Comparison of ENCODE assay signal across 16 mouse cellular contexts in genomic region chr13:41251232-41251631, GRCm38 (mm10). TPM values are rescaled to one million over a fixed set of nuclear protein-coding genes. Genes with fewer than 3 reads are reported as not detected.
DNase-seq lines count a peak whose midpoint lies in the region; ATAC-seq and TF ChIP-seq lines count a peak whose summit lies in the region.
"Not testable (repeated sequence)": the region's sequence is repeated elsewhere in the genome, so short reads cannot be mapped to it uniquely, and the experiment has no call there.
"Had no signal": no experiment of that assay in that cellular context is flagged by ENCODE, and none has a peak within 500 bp of the region (broad histone marks: within the 10 kb centered on the region; RNA-seq: fewer than 3 reads in every experiment).

No protein-coding gene starts in this region.

- H3K4me1 ChIP-seq in embryonic facial prominence, embryonic 14.5 days (ENCODE audit: control insufficient read depth, insufficient read depth, low read length); lung, embryonic 14.5 days (ENCODE audit: insufficient read depth); stomach, embryonic 15.5 days: not testable (repeated sequence)
- peaks cover 11% of the 10 kb centered on the region; the same call in 1 of the 2 replicates for H3K4me1 ChIP-seq in hindbrain, postnatal 0 days (ENCODE audit: insufficient read depth, low read length)
- peaks cover 14% of the 10 kb centered on the region for H3K4me1 ChIP-seq in limb, embryonic 13.5 days
- H3K4me1 ChIP-seq in midbrain, embryonic 16.5 days (ENCODE audit: control insufficient read depth, insufficient read depth, low read length), result peaks cover 13% of the 10 kb centered on the region

- not testable (repeated sequence) for DNase-seq in embryonic facial prominence, embryonic 14.5 days (ENCODE audit: low spot score); hindbrain, postnatal 0 days (ENCODE audit: low spot score); lung, embryonic 14.5 days
- DNase-seq in heart, adult 11 months, result peak; percentile 79

- H3K4me3 ChIP-seq in embryonic facial prominence, embryonic 14.5 days (ENCODE audit: low read depth, low read length), result peak overlapping the region; percentile 78; the same call in 1 of the 2 replicates
- peak overlapping the region; percentile 71; the same call in 1 of the 2 replicates for H3K4me3 ChIP-seq in hindbrain, postnatal 0 days (ENCODE audit: low read length)
- peak overlapping the region; percentile 0; the same call in 1 of the 2 replicates for H3K4me3 ChIP-seq in limb, embryonic 13.5 days
- peak overlapping the region; percentile 73; the same call in 1 of the 2 replicates for H3K4me3 ChIP-seq in lung, embryonic 14.5 days (ENCODE audit: low read depth, low read length)
- not testable (repeated sequence) for H3K4me3 ChIP-seq in midbrain, embryonic 16.5 days (ENCODE audit: low read depth, low read length)
- peak overlapping the region; percentile 7; the same call in 1 of the 2 replicates for H3K4me3 ChIP-seq in stomach, embryonic 15.5 days (replicated peaks)

- H3K27ac ChIP-seq in embryonic facial prominence, embryonic 14.5 days (replicated peaks; ENCODE audit: low read depth, low read length); hindbrain, postnatal 0 days; limb, embryonic 13.5 days; lung, embryonic 14.5 days (ENCODE audit: low read depth); midbrain, embryonic 16.5 days (ENCODE audit: low read length): not testable (repeated sequence)
- peak overlapping the region; percentile 83; the same call in 1 of the 2 replicates for H3K27ac ChIP-seq in stomach, embryonic 15.5 days

- 78% methylated on average over 5 of the region's 5 CpGs for WGBS in embryonic facial prominence, embryonic 14.5 days
- 95% methylated on average over 5 of the region's 5 CpGs for WGBS in hindbrain, postnatal 0 days
- 85% methylated on average over 5 of the region's 5 CpGs for WGBS in limb, embryonic 13.5 days
- WGBS in lung, embryonic 14.5 days, result 85% methylated on average over 5 of the region's 5 CpGs
- 97% methylated on average over 5 of the region's 5 CpGs for WGBS in midbrain, embryonic 16.5 days
- 78% methylated on average over 5 of the region's 5 CpGs for WGBS in stomach, embryonic 15.5 days

- not testable (repeated sequence) for ATAC-seq in embryonic facial prominence, embryonic 14.5 days (ENCODE audit: low read depth); hindbrain, postnatal 0 days; limb, embryonic 13.5 days (ENCODE audit: low FRiP score, low read depth); lung, embryonic 14.5 days (ENCODE audit: insufficient read depth); midbrain, embryonic 16.5 days; stomach, embryonic 15.5 days (ENCODE audit: insufficient read depth, low FRiP score, low read depth)

- not testable (repeated sequence) for TF ChIP-seq CTCF in hindbrain, postnatal 0 days (IDR thresholded peaks at IDR 0.05; ENCODE audit: low read depth); lung, embryonic 14.5 days (IDR thresholded peaks at IDR 0.05; ENCODE audit: low read depth)

- peak overlapping the region; percentile 74; the same call in 1 of the 2 replicates for H3K4me2 ChIP-seq in embryonic facial prominence, embryonic 14.5 days (ENCODE audit: low read depth, low read length)
- peak overlapping the region; percentile 65 for H3K4me2 ChIP-seq in hindbrain, postnatal 0 days (ENCODE audit: low read depth, low read length)
- H3K4me2 ChIP-seq in limb, embryonic 13.5 days (replicated peaks), result peak overlapping the region; percentile 77; the same call in 1 of the 2 replicates
- peak overlapping the region; percentile 86 for H3K4me2 ChIP-seq in lung, embryonic 14.5 days
- H3K4me2 ChIP-seq in midbrain, embryonic 16.5 days (ENCODE audit: low read length), result peak overlapping the region; percentile 60
- H3K4me2 ChIP-seq in stomach, embryonic 15.5 days, result peak overlapping the region; percentile 80

- H3K36me3 ChIP-seq in embryonic facial prominence, embryonic 14.5 days (ENCODE audit: control insufficient read depth, insufficient read depth, low read length); hindbrain, postnatal 0 days (ENCODE audit: insufficient read depth, low read length); limb, embryonic 13.5 days; lung, embryonic 14.5 days (ENCODE audit: insufficient read depth); midbrain, embryonic 16.5 days (ENCODE audit: control insufficient read depth, insufficient read depth, low read length); stomach, embryonic 15.5 days: not testable (repeated sequence)

- H3K9ac ChIP-seq in embryonic facial prominence, embryonic 14.5 days (ENCODE audit: low read depth, low read length); hindbrain, postnatal 0 days (replicated peaks; ENCODE audit: low read length); limb, embryonic 13.5 days; lung, embryonic 14.5 days; midbrain, embryonic 16.5 days (ENCODE audit: low read depth, low read length); stomach, embryonic 15.5 days: not testable (repeated sequence)

- not testable (repeated sequence) for H3K27me3 ChIP-seq in embryonic facial prominence, embryonic 14.5 days (replicated peaks; ENCODE audit: control insufficient read depth, insufficient read depth, low read length); hindbrain, postnatal 0 days (ENCODE audit: insufficient read depth, low read length); limb, embryonic 13.5 days; lung, embryonic 14.5 days (ENCODE audit: insufficient read depth, low read length); midbrain, embryonic 16.5 days (ENCODE audit: control insufficient read depth, insufficient read depth, low read depth, low read length); stomach, embryonic 15.5 days (replicated peaks)

- not testable (repeated sequence) for H3K9me3 ChIP-seq in embryonic facial prominence, embryonic 14.5 days (ENCODE audit: control insufficient read depth, low read length); hindbrain, postnatal 0 days (ENCODE audit: low read length); limb, embryonic 13.5 days; lung, embryonic 14.5 days (ENCODE audit: low read depth, low read length); midbrain, embryonic 16.5 days (replicated peaks; ENCODE audit: control insufficient read depth, low read length, poor library complexity, severe bottlenecking); stomach, embryonic 15.5 days

RNA-seq across cellular contexts. Expression of gene Smim13, which starts 1.6 kb away (rescaled TPM):
- polyA plus RNA-seq in embryonic facial prominence, embryonic 14.5 days (2014; fragmentation: Nextera tagmentation; extraction: Ambion mirVana), result 16.2 and 19.8 TPM in 2 replicates
- total RNA-seq in hindbrain, postnatal 0 days (2014; rRNA removed), result 44.2 and 44.8 TPM in 2 replicates
- polyA plus RNA-seq in hindbrain, postnatal 0 days (2015; fragmentation: Nextera tagmentation; extraction: Ambion mirVana), result 26.7 and 27.5 TPM in 2 replicates
- polyA plus RNA-seq in limb, embryonic 13.5 days (2015; fragmentation: Nextera tagmentation; extraction: Ambion mirVana), result 14.7 and 15.4 TPM in 2 replicates
- 11.9 and 12.0 TPM in 2 replicates for polyA plus RNA-seq in lung, embryonic 14.5 days (2014; fragmentation: Nextera tagmentation; extraction: Ambion mirVana)
- polyA plus RNA-seq in midbrain, embryonic 16.5 days (2015; fragmentation: Nextera tagmentation; extraction: Ambion mirVana), result 25.9 and 27.2 TPM in 2 replicates
- polyA plus RNA-seq in stomach, embryonic 15.5 days (2015; fragmentation: Nextera tagmentation; extraction: Ambion mirVana), result 14.9 and 16.6 TPM in 2 replicates

RNA-seq across cellular contexts. Expression of gene Gm17364, which starts 22.5 kb away (rescaled TPM):
- not detected in 2 replicates for polyA plus RNA-seq in embryonic facial prominence, embryonic 14.5 days (2014; fragmentation: Nextera tagmentation; extraction: Ambion mirVana)
- not detected in 2 replicates for total RNA-seq in hindbrain, postnatal 0 days (2014; rRNA removed)
- not detected in 2 replicates for polyA plus RNA-seq in hindbrain, postnatal 0 days (2015; fragmentation: Nextera tagmentation; extraction: Ambion mirVana)
- polyA plus RNA-seq in limb, embryonic 13.5 days (2015; fragmentation: Nextera tagmentation; extraction: Ambion mirVana), result not detected in 2 replicates
- not detected in 2 replicates for polyA plus RNA-seq in lung, embryonic 14.5 days (2014; fragmentation: Nextera tagmentation; extraction: Ambion mirVana)
- not detected in 2 replicates for polyA plus RNA-seq in midbrain, embryonic 16.5 days (2015; fragmentation: Nextera tagmentation; extraction: Ambion mirVana)
- polyA plus RNA-seq in stomach, embryonic 15.5 days (2015; fragmentation: Nextera tagmentation; extraction: Ambion mirVana), result not detected in 2 replicates
- total RNA-seq: adrenal gland, postnatal 14 days; gastrocnemius, postnatal 36 days; layer of hippocampus, postnatal 25 days; left cerebral cortex, postnatal 36 days had no signal
- polyA plus RNA-seq: CD4-positive, CD25-positive, alpha-beta regulatory T cell, adult 4 months; heart, embryonic 12.5 days; hindbrain, embryonic 10.5 days; kidney, adult 2 months; thymus, postnatal 0 days had no signal

RNA-seq across cellular contexts. Expression of gene Elovl2, which starts 31.0 kb away (rescaled TPM):
- 2.8 and 4.0 TPM in 2 replicates for polyA plus RNA-seq in embryonic facial prominence, embryonic 14.5 days (2014; fragmentation: Nextera tagmentation; extraction: Ambion mirVana)
- total RNA-seq in hindbrain, postnatal 0 days (2014; rRNA removed), result 26.8 and 32.3 TPM in 2 replicates
- polyA plus RNA-seq in hindbrain, postnatal 0 days (2015; fragmentation: Nextera tagmentation; extraction: Ambion mirVana), result 29.9 and 31.2 TPM in 2 replicates
- 4.1 and 4.8 TPM in 2 replicates for polyA plus RNA-seq in limb, embryonic 13.5 days (2015; fragmentation: Nextera tagmentation; extraction: Ambion mirVana)
- 4.4 and 5.4 TPM in 2 replicates for polyA plus RNA-seq in lung, embryonic 14.5 days (2014; fragmentation: Nextera tagmentation; extraction: Ambion mirVana)
- polyA plus RNA-seq in midbrain, embryonic 16.5 days (2015; fragmentation: Nextera tagmentation; extraction: Ambion mirVana), result 40.9 and 42.3 TPM in 2 replicates
- polyA plus RNA-seq in stomach, embryonic 15.5 days (2015; fragmentation: Nextera tagmentation; extraction: Ambion mirVana), result 8.0 and 8.5 TPM in 2 replicates
- polyA plus RNA-seq: CD4-positive, CD25-positive, alpha-beta regulatory T cell, adult 4 months had no signal
